ENCODE assay signal across 8 mouse cellular contexts in the genomic region with DNA sequence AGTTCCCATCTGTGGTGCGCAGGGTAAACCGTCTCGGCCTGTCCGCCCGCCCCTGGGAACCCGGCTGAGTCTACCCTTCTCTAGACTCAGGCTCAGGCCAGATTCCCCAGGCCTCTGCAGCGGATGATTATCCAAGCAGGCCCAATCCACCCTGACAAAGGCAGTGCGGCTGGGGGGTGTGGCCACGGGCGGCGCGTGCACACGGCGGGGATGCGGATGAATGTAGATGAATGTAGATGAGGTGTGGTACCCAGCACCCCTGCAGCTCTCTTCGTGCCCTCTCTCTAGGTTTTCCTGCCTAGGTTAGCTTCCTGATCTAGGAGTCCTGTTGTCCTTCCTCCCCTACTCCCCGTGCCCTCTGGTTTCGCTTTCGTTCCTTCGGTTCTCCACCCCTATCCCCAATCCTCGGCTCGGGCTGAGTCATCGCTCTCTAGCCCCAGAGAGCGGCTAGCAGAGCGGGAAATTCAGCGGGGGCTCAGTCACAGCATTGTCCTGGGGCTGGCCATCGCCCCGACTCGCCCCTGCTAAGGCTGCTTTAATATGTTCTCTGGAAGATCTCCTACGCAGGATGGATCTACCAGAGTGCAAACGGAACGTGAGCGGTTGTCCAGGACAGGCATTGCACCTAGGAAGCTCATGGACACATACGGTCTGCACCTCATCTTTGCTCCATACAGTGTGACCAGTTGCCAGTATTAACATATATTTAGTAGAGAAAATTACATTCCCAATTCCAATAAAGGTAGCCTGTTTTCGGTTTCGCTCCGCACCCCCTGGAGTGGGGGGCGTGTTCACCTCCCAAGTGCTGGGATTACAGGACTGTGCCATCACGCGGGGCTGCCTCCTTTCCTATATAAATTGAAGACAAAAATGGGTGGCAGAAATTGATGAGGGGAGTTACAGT. TPM values are rescaled to one million over a fixed set of nuclear protein-coding genes. Genes with fewer than 3 reads are reported as not detected.
DNase-seq lines count a peak whose midpoint lies in the region; ATAC-seq and TF ChIP-seq lines count a peak whose summit lies in the region.

No protein-coding gene starts in this region.

- ATAC-seq in forebrain, embryonic 11.5 days (replicated peaks; ENCODE audit: low FRiP score): peak; percentile 95
- ATAC-seq in heart, embryonic 16.5 days (replicated peaks; ENCODE audit: extremely low read depth, insufficient read depth, low FRiP score): peak; percentile 90
- ATAC-seq in liver, embryonic 14.5 days (ENCODE audit: insufficient read depth): peak; percentile 86
- ATAC-seq in stomach, embryonic 15.5 days (ENCODE audit: insufficient read depth, low FRiP score, low read depth): peak; percentile 89

- no peaks in the 10 kb centered on the region for H3K36me3 ChIP-seq in E14TG2a.4 (ENCODE audit: insufficient read depth, low read length)
- H3K36me3 ChIP-seq in forebrain, embryonic 11.5 days (ENCODE audit: control insufficient read depth, insufficient read depth, low read length): no peaks in the 10 kb centered on the region
- no peaks in the 10 kb centered on the region for H3K36me3 ChIP-seq in heart, embryonic 16.5 days (ENCODE audit: control insufficient read depth, insufficient read depth)
- H3K36me3 ChIP-seq in liver, embryonic 14.5 days (replicated peaks; ENCODE audit: control insufficient read depth, insufficient read depth, low read depth): no peaks in the 10 kb centered on the region
- no peaks in the 10 kb centered on the region for H3K36me3 ChIP-seq in stomach, embryonic 15.5 days

- TF ChIP-seq CTCF in E14TG2a.4 (conservative IDR thresholded peaks at IDR 0.05; ENCODE audit: low read length): no peak
- no peak; the same call in 1 of the 2 replicates for TF ChIP-seq CTCF in liver, embryonic 14.5 days (IDR thresholded peaks at IDR 0.05; ENCODE audit: low read depth)

- under 1% methylated on average over 40 of the region's 40 CpGs for WGBS in forebrain, embryonic 11.5 days
- under 1% methylated on average over 40 of the region's 40 CpGs for WGBS in heart, embryonic 16.5 days
- under 1% methylated on average over 40 of the region's 40 CpGs for WGBS in liver, embryonic 14.5 days (ENCODE audit: insufficient replicate concordance)
- under 1% methylated on average over 40 of the region's 40 CpGs for WGBS in stomach, embryonic 15.5 days

- peaks cover 6% of the 10 kb centered on the region for H3K9me3 ChIP-seq in E14TG2a.4 (ENCODE audit: low read length)
- no peaks in the 10 kb centered on the region for H3K9me3 ChIP-seq in forebrain, embryonic 11.5 days (ENCODE audit: control insufficient read depth, low read length)
- no peaks in the 10 kb centered on the region for H3K9me3 ChIP-seq in heart, embryonic 16.5 days (replicated peaks; ENCODE audit: control insufficient read depth, low read length)
- no peaks in the 10 kb centered on the region for H3K9me3 ChIP-seq in liver, embryonic 14.5 days (ENCODE audit: control insufficient read depth, low read length)
- no peaks in the 10 kb centered on the region for H3K9me3 ChIP-seq in stomach, embryonic 15.5 days

- H3K4me2 ChIP-seq in forebrain, embryonic 11.5 days (ENCODE audit: low read depth, low read length, severe bottlenecking): peak overlapping the region; percentile 47
- H3K4me2 ChIP-seq in heart, embryonic 16.5 days (ENCODE audit: low read depth, low read length): peak overlapping the region; percentile 86
- peak overlapping the region; percentile 96 for H3K4me2 ChIP-seq in liver, embryonic 14.5 days (ENCODE audit: low read depth)
- H3K4me2 ChIP-seq in stomach, embryonic 15.5 days: peak overlapping the region; percentile 79

- peaks cover 8% of the 10 kb centered on the region for H3K27me3 ChIP-seq in E14TG2a.4 (ENCODE audit: insufficient read depth, low read length)
- H3K27me3 ChIP-seq in forebrain, embryonic 11.5 days (ENCODE audit: control insufficient read depth, insufficient read depth, low read length): no peaks in the 10 kb centered on the region
- no peaks in the 10 kb centered on the region for H3K27me3 ChIP-seq in heart, embryonic 16.5 days (ENCODE audit: control insufficient read depth, insufficient read depth, low read length)
- H3K27me3 ChIP-seq in liver, embryonic 14.5 days (ENCODE audit: control insufficient read depth, insufficient read depth, low read length): no peaks in the 10 kb centered on the region
- H3K27me3 ChIP-seq in stomach, embryonic 15.5 days (replicated peaks): no peaks in the 10 kb centered on the region

- H3K27ac ChIP-seq in forebrain, embryonic 11.5 days (ENCODE audit: low read depth, low read length): peak overlapping the region; percentile 1; the same call in 1 of the 2 replicates
- H3K27ac ChIP-seq in heart, embryonic 16.5 days (ENCODE audit: low read length): peak overlapping the region; percentile 84
- H3K27ac ChIP-seq in liver, embryonic 14.5 days: peak overlapping the region; percentile 85
- peak overlapping the region; percentile 82 for H3K27ac ChIP-seq in stomach, embryonic 15.5 days

- no peak for TF ChIP-seq EP300 in liver, embryonic 14.5 days (IDR thresholded peaks at IDR 0.05; ENCODE audit: low read depth)

- peaks cover 61% of the 10 kb centered on the region for H3K4me1 ChIP-seq in E14TG2a.4 (replicated peaks; ENCODE audit: low read depth, low read length)
- no peaks in the 10 kb centered on the region; the same call in 1 of the 2 replicates for H3K4me1 ChIP-seq in forebrain, embryonic 11.5 days (replicated peaks; ENCODE audit: control insufficient read depth, insufficient read depth, low read length)
- peaks cover 7% of the 10 kb centered on the region for H3K4me1 ChIP-seq in heart, embryonic 16.5 days (ENCODE audit: control insufficient read depth, insufficient read depth, low read length)
- peaks cover 48 to 57% of the 10 kb centered on the region in 2 experiments for H3K4me1 ChIP-seq in liver, embryonic 14.5 days (replicated peaks; ENCODE audit: control insufficient read depth in 2 of 2, insufficient read depth in 2 of 2, low read length in 1 of 2)
- peaks cover 4% of the 10 kb centered on the region; the same call in 1 of the 2 replicates for H3K4me1 ChIP-seq in stomach, embryonic 15.5 days

- DNase-seq in c-Kit-positive CD71-positive TER-119-negative erythroid progenitor cells, embryonic 14.5 days (ENCODE audit: low read depth): peak; percentile 74
- DNase-seq in forebrain, embryonic 11.5 days (ENCODE audit: low spot score): peak; percentile 93
- peak; percentile 84 to 92 for DNase-seq in kidney, postnatal 25 days
- DNase-seq in liver, embryonic 14.5 days (ENCODE audit: low read depth in 3 of 3, low spot score in 3 of 3): peak; percentile 75 to 79 (median 77)
- peak; percentile 86 for DNase-seq in neural tube, embryonic 10.5 days (ENCODE audit: extremely low spot score, low spot score)

- peak overlapping the region; percentile 68 for H3K9ac ChIP-seq in forebrain, embryonic 11.5 days (ENCODE audit: low read length)
- peak overlapping the region; percentile 81 for H3K9ac ChIP-seq in heart, embryonic 16.5 days (ENCODE audit: low read length)
- peak overlapping the region; percentile 91 for H3K9ac ChIP-seq in liver, embryonic 14.5 days (replicated peaks)
- peak overlapping the region; percentile 53 for H3K9ac ChIP-seq in stomach, embryonic 15.5 days

- H3K4me3 ChIP-seq in E14TG2a.4 (replicated peaks; ENCODE audit: low read length): peak overlapping the region; percentile 75
- peak overlapping the region; percentile 31 for H3K4me3 ChIP-seq in forebrain, embryonic 11.5 days (ENCODE audit: low read depth, low read length)
- peak overlapping the region; percentile 88 for H3K4me3 ChIP-seq in heart, embryonic 16.5 days (ENCODE audit: low read length)
- H3K4me3 ChIP-seq in liver, embryonic 14.5 days (ENCODE audit: insufficient read depth in 1 of 2, low read depth in 2 of 2, low read length in 2 of 2): peak overlapping the region; percentile 76 to 98
- peak overlapping the region; percentile 63 for H3K4me3 ChIP-seq in stomach, embryonic 15.5 days (replicated peaks)

RNA-seq across cellular contexts. Expression of a gene that starts 46.2 kb away (rescaled TPM):
- 20.5 and 22.3 TPM in 2 replicates for polyA plus RNA-seq in forebrain, embryonic 11.5 days (2014; fragmentation: Nextera tagmentation; extraction: Ambion mirVana)
- polyA plus RNA-seq in heart, embryonic 16.5 days (2015; fragmentation: Nextera tagmentation; extraction: Ambion mirVana): 12.1 and 12.9 TPM in 2 replicates
- polyA plus RNA-seq in liver, embryonic 14.5 days (2012; rRNA removed): 21.1 and 25.5 TPM in 2 replicates
- polyA plus RNA-seq in liver, embryonic 14.5 days (2014; fragmentation: Nextera tagmentation; extraction: Ambion mirVana): 15.8 and 19.0 TPM in 2 replicates
- 25.6 and 27.4 TPM in 2 replicates for polyA plus RNA-seq in stomach, embryonic 15.5 days (2015; fragmentation: Nextera tagmentation; extraction: Ambion mirVana)

Comparison
In these comparisons a context has a peak if more than half of its experiments do, and no peak if none do; other contexts are left out.
1. Peak in every context shown above with its lines: DNase-seq, ATAC-seq, H3K4me3 ChIP-seq and H3K27ac ChIP-seq.
2. H3K4me3 ChIP-seq: peak in every context shown above with its lines; median percentile 88 in heart, embryonic 16.5 days; 87 in liver, embryonic 14.5 days; 75 in E14TG2a.4; 63 in stomach, embryonic 15.5 days; 31 in forebrain, embryonic 11.5 days.
3. H3K27ac ChIP-seq: peak in every context shown above with its lines; median percentile 85 in liver, embryonic 14.5 days; 84 in heart, embryonic 16.5 days; 82 in stomach, embryonic 15.5 days; 1 in forebrain, embryonic 11.5 days.